Mouse (Mus musculus) adrenal gland, postnatal 25 days (tissue): ENCODE measurements around the gene Ssx2ip. TPM values are rescaled to one million over a fixed set of nuclear protein-coding genes. Genes with fewer than 3 reads are reported as not detected.
"Not testable (repeated sequence)": the region's sequence is repeated elsewhere in the genome, so short reads cannot be mapped to it uniquely, and the experiment has no call there.

ENCODE experiments used
- DNase-seq: peaks from one replicate; pipeline ENCODE4 v3.0.0; 2021; ENCODE audit warnings: mixed read lengths
- total RNA-seq: library from RNA; stranded (reverse); gene quantifications from 2 replicates; pipeline ENCODE4 v1.2.3, GENCODE M21; 2021

Gene Ssx2ip
- total RNA-seq, 1 experiment from 2014 or later: 11.6 TPM

DNA sequence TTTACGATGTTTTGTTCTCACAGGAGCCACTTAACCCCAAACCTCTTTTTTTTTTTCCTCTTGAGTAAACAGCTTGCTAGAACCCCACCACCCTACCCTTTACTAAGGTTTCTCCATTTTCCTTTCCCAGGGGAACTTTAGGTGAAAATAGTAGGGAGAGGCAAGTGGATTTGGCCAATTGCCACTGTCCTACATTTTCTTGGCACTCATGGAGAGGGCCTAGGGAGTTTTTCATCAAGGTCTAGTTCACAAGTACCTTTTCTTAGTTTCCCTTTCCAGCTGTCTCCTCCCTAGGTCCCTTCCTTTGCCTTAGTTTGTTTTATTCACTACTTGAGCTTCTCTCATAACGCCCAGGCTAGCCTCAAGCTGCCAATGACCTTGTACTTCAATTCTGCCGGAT, 672 bp upstream of the Ssx2ip start:
- no peak for DNase-seq

DNA sequence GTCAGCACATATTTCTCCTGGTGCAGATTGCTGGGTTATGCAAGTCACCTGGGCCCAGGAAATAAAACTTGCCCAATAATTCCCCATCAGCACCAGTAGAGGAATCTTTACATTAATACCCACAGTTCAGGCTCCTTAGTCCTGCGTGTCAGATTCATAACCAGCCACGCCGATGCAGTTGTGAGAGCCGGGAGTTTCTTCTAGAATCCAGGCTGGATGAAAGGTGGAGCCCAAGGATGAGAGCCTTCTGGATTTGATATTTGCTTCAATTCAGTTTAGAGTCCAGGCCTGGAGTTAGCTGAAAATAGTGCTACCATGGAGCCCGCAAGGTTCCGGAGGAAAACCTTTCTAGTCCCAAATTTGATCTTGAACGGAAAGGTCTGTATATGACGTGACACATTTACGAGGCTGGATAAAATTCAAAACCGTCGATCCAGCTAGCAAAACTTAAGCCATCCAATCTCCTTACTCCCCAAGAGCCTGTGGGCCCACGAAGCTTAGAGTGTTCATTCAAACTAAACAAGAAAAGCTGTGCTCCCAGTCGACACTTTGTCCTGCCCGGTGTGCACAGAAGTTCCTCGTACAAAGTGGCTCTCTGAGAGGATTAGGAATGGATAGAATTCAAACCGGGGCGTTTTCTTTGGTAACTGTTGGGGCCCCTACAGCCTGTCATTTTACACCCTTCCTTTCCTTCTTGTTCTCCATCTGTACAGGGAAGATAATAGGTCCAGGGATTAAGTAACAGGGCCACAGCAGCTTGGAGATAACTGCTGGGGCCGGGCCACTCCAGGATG, 968 bp downstream of the Ssx2ip start:
- DNase-seq: no peak

DNA sequence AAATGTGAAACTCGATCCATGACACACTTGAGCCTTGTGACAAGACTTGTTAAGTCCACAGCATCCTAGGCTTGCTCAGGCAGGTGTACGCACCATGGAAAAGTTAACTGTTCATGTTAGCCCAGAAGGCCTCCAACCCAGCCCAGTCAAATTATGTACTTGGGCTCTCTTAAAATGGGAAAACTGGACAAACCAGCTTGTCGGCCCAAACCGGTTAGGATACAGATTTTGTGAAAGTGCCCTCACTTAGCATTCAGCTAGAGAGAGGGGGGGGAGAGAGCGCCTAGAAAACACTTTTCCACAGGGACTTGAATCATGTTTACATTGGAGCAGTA, 1.5 kb downstream of the Ssx2ip start:
- DNase-seq: no peak

DNA sequence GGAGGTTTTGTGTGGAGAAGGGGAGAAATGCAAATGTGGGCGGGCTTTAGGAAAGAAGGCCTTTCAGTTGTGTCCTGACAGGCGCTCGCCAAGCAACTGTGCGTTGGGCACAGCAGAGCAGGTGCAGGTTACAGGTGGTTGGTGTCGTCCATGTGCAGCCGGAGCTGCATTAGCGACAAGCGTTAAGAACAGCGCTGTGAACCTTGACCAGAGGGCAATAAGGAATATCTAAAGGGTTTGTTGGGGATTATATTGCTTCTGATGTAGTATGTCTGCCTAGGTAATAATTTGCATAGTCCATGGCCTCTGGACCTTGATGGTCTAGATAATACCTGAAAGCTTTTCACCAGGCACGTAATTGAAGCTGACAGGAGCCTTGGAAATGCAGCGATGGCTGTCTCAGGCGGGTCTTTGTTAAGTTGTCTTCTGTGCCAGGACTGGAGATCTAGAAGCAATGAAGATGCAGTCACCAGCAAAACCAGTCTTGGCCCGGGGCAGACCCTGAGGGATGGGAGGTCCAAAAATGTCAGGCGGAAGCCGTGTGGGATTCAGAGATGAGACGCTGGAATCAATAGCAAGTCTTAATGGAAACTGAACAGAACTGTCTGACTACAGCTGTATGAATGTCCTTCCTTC, 2.8 kb downstream of the Ssx2ip start:
- no peak for DNase-seq

DNA sequence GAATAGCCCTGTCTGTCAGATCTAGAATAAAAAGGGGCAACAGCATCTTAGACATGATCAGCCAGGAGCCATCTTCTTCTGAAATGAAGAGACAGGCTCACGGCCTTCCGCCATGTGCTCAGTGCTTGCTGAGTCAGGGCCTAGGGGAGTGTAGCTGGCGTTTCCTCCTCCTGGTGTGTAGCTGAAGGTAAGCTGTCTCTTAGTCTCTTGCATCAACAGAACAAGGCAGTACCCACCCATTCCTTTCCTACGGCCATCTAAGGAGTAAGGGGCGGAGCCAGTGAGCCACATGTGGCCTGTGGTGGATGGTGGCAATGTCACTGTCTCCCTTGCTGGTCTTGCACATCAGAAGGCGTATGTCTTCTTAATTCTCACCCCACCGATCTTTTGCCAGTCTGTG, 5.7 kb downstream of the Ssx2ip start:
- DNase-seq: no peak

DNA sequence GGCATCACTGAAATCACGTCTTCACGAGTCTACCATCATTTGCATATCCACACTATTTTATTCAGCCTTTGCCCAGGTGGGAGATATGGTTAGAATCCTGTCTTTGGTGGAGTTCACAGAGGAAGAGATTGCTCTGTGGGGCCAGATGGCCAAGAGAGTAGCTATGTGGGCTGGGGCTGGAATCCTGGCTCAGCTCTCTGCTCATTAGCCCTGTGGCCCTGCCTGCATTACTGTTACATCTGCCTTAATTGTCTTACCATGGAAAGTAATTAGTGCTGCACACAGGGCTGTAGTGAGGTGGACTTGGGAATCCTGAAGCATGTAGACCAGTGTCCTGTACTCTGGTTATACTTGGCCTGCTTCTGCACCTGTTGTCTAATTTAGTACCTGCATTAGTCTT, 7.6 kb downstream of the Ssx2ip start:
- DNase-seq: no peak

DNA sequence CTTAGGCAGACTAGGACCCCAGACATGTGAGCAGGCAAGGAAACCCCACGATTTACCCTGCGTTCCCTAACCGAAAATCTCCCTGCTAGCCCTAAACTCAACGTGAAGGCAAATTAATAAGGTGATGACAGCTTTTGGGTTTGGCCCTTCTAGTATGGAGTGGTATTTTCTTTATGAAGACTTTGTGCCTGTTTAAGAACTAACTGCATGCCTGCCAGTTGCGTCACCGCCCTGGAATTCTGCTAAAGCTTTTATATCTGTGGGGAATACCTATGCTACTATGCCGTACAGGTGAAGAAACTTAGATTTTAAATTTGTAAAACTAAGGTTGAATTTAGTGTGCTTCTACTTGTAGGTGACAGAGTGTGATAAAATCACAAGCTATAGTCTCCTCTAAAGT, 8.0 kb downstream of the Ssx2ip start:
- DNase-seq: no peak

DNA sequence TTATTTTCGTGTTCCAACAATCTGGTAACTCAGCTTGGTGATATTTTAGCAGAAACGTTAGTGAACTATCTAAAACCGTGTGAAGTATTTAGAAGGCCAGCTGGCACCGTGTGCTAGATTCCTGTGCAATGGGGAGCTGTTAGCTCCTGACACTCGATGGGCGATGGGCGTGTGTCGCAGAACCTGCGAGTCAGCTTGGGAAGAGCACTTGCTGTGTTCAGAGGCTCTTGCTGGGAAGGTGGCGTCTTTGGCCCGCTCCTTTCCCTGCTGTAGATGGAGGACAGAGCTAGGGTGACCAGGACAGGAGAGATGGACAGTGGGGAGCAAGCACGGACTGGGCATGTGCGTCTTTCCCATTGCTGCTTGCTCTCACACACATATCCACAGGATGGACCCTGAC, 8.6 kb downstream of the Ssx2ip start:
- no peak for DNase-seq

DNA sequence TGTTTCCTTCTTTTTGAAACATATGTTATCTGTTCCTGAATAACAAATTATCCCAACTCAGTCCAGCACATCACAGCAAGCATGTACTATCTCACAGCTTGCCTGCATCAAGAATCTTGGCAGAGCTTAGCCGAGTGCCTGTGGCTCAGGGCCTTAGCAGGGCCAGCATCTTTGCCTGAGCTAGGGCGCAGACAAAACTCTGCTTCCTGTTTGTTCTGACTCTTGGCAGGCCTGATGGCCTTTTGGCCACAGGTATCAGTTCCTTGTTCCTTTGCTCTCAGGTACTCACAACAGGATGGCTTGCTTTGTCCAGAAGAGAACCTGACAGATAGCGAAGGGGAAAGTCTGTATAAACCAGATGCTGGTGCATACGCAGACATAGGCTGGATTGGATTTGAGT, 9.6 kb downstream of the Ssx2ip start:
- no peak for DNase-seq

DNA sequence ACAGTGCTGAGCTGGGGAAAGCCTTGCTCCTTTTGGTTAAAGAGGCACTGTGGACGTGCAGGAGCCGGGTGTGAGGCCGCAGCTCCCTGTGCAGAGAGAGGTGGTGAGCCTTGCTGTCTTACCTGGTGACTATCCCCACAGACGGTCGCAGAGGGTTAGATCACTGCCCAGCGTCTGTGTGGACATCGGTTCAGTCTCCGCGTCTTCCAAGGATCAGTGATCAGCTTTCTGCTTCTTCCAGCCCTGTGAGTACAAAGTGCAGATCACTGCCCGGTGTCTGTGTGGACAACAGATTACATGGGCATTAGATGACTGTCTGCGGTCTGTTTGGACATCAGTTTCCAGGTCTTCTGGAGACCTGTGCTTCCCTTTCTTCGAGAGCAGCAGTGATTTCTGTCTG, 10.1 kb downstream of the Ssx2ip start:
- DNase-seq: no peak

DNA sequence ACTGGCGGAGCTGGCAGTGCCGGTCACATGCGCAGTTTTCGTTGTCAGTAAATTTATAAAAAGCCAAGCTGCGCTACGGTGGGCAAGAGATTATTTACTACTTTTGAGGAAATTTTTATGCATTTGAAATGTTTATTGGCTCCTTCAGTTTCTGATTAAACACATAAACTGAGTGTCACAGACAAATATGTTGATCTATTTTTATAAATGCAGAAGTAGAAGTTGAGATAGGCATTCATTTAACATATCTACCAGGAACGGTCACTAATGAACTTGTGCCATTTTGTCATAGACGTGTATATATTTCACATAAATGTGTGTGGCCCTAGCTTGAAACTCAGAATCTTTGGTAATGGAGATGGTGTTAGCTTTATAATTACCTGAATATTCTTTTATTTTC, 13.4 kb downstream of the Ssx2ip start:
- no peak for DNase-seq

DNA sequence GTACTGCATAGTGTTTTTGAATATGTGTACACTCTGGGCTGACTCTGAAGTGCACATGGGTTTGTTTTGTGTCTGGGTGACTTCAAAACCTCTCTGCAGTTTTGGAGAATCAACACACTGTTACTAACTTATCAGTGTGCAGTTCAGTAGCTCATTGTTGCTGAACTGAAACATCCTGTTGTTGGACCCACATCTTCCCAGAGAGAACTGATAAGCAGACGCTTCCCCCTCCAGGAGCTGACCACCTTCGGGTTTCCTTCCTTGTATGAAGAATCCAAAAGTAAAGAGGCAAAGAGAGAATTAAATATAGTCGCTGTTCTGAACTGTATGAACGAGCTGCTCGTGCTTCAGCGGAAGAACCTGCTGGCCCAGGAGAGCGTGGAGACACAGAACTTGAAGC, 14.5 kb downstream of the Ssx2ip start:
- DNase-seq: no peak

DNA sequence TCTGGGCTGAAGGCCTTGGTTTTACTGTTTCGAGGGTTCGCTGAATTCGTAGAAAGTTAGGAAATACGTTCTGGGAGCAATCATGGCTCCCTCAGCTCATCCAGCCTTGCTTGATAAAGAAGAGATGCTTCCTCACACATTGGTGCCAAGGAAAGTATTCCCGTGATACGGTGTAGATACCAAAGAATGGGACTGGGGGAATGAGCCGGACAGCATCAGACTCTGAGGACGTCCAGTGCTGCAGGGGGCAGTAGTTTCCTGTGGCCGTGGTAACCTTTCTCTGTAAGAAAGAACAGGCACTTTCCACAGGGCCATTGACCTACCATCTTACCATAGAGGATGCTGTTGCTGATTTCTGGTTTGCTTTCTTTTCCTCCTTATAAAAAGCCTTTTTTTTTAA, 15.1 kb downstream of the Ssx2ip start:
- no peak for DNase-seq

DNA sequence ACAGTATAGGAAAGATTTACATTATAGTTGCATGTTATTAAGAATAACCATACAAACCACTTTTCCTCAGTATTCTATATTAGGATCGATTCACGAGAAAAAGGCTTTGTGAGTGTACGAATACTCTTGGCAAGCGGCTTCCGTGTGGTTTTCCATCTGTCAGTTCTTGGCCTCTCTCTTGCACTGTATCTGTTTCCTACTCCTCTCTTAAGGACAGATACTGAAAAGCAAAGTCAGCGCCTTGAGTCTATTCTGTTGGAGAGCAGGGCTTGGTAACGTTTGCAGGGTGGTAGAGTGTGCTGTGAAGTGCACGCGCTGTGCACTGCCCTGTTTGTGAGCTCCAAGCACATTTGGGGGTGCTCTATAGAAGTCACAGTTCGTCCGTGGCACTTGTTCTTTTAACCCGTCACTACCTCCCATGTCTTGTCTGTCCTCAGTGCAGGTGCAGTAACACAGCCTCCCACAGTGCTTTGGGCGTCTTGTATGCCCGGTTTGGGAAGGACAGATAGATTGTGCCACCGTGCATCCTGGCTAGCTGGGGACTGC, 15.6 kb downstream of the Ssx2ip start:
- DNase-seq: no peak

DNA sequence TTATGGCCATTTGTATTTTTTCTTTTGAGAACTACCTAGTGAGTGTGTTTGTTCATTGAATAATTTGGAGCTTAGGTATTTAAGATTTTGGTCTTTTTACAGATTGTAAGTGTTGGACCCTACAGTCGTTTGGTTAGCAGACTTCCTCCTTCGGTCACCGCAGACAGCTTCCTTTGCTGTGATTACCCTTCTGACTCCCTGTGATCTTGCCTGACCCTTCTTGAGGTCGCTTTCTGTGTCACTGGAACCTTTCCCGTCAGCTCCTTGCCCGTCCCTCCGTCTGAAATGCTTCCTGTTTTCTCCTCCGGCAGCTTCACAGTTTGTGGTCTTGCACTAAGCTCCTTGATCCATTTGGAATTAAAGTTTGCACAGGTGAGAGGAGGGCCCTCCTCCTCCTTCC, 17.3 kb downstream of the Ssx2ip start:
- DNase-seq: no peak

DNA sequence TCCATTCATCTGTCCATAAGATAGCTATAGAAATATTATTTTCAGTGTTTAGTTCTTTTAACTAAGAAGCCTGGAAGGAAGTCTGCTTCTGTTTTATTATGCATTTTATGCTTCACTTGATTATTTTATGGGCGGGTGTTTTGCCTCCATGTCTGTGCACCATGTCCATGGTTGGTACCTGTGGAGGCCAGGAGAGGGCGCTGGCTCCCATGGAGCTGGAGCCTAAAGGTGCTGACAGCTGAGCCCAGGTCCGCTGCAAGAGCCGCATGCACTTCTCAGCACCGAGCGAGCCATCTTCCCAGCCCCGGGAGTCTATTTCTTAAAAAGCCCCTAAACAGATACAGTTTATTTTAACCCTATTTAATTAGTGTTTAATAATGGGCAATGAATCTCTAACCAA, 19.3 kb downstream of the Ssx2ip start:
- no peak for DNase-seq

DNA sequence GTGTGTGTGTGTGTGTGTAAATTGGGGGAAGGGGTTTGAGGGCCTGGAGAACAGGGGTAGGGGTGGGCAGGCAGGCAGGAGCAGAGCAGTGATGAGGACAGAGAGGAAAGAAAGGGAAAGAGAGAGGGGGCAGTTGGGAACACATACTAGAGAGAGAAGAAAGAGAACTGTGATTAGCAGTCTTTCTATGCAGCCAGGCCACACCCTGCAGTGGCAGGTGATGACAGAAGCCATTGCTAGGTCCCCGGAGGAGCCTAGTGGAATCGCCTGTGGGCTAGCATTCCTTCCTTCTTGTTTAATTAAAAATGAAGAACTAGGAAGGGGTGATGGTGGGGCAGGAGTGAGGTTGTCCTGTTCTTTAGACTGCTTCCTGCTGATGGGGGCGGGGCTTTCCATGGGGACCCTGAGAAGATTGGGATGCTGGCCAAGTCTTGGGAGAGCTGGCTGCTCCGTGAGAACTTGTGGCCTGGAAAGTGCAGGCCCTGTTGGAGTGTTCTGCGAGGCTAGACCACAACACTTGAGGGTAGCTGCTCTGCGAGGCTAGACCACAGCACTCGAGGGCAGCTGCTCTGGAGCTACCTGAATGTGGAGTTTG, 20.0 kb downstream of the Ssx2ip start:
- DNase-seq: no peak

DNA sequence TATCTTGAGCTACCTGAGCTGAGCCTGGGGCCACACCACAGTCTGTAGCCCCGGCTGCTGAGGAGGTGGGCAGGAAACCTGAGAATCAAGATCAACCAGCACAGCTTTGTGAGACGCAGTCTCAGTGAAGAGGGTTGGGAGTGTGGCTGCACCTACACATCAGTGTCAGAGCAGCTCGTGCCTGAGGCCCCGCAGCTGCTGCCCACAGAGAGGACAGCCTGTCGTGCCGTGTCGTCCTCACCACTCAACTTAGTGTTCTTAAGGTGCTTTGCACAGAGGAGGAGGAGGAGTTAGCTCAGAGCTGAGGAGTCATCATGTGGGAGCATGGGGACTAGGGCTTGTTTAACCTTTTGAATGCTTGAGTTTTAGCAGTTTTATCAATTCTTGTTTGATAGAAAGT, 21.5 kb downstream of the Ssx2ip start:
- no peak for DNase-seq

DNA sequence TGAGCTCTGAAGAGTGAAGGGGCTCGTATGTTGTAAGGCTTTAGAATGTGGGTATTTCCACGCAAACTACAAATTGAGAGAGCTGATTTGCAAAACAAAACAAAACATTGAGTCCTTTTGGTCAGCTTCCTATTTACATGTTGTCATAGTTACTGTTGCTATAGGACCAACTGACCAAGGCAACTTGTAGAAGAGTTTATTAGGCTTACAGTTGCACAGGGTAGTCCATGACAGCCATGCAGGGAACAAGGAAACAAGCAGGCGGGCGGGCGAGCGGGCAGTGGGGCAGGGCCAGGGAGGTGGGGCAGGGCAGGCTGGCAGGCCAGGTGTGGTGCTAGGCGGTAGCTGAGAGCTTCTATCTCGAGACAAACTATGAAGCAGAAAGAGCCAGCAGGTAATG, 22.0 kb downstream of the Ssx2ip start:
- DNase-seq: no peak

DNA sequence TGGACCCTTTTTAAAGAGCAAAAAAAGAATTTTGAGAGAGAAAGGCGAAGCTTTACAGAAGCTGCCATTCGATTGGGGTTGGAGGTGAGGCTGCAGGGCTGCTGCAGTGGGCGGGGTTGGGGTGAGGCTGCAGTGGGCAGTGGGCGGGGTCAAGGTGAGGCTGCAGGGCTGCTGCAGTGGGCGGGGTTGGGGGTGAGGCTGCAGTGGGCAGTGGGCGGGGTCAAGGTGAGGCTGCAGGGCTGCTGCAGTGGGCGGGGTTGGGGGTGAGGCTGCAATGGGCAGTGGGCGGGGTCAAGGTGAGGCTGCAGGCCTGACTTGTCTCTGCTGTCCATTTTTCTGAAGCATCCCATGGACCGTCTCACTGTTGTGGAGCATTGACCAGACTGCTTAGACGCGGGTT, 28.6 kb downstream of the Ssx2ip start:
- not testable (repeated sequence) for DNase-seq

DNA sequence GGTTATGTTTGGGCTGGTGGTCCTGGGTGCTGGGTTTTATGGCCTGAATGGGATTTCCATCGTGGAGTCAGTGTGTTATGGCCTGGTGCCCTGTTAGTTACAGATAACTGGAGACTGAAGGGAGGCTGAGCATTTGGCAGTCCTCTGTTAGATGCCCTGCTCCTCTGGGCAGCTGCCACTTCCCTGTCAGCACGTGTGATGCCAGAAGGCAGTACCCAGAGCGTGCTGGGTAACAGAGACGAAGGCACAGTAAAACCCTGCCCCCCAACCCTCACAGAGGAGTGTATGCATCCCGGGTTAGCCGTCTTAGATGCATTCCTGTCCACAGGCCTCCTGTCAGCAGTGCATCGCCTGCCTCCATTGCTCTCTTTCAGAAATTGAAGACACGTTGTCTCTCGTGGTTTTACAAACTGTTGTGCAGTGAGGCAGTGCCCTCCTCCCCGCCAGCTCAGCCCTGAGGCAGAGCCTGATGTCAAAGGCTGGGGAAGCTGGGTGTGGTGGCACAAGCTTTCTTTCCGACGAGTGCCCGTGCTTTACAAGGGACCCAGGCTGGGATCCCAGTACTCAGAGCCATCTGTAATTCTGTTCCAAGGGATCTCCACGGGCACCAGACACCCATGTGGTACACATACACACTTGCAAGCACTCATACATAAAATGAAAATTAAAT, 29.4 kb downstream of the Ssx2ip start:
- no peak for DNase-seq

DNA sequence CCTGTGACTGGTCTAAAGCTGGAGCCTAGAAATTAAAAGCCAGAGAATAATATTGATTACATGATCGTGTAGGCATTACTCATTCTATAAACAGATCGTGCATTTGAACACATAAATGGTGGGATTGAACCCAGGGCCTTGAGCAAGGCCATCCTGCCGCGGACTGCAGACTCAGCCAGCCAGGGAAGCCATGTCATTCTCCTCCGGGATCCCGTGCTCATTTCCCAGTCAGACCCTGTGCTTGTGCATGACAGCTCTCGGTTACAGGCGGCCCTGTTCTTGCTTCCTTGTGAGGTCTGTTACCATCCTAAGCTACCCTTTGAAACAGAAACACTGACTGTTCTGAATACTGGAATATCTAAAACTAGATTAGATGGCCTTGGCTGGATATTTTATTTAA, 30.2 kb downstream of the Ssx2ip start:
- no peak for DNase-seq

DNA sequence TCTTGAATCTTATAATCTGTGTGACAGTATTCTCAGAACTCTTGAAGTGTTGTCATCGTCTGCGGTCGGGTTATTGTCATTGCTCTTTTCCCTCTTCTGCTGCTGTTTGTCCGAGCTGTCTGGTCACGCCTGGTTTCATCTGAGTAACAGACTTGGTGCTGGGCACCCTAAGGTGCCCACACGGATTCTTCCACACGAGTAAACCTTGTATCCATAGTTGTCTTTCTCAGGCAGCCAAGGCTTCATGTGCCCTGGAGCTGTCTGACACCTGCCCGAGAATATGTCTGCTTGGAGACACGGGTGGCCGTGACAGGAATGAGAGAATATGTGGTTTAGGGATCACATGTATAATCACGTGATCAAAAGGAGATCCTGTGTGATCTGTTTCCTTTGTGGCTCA, 31.1 kb downstream of the Ssx2ip start:
- DNase-seq: no peak
